Mouse (Mus musculus): ENCODE results near the gene Ptprg.

The Ptprg gene

DNA sequence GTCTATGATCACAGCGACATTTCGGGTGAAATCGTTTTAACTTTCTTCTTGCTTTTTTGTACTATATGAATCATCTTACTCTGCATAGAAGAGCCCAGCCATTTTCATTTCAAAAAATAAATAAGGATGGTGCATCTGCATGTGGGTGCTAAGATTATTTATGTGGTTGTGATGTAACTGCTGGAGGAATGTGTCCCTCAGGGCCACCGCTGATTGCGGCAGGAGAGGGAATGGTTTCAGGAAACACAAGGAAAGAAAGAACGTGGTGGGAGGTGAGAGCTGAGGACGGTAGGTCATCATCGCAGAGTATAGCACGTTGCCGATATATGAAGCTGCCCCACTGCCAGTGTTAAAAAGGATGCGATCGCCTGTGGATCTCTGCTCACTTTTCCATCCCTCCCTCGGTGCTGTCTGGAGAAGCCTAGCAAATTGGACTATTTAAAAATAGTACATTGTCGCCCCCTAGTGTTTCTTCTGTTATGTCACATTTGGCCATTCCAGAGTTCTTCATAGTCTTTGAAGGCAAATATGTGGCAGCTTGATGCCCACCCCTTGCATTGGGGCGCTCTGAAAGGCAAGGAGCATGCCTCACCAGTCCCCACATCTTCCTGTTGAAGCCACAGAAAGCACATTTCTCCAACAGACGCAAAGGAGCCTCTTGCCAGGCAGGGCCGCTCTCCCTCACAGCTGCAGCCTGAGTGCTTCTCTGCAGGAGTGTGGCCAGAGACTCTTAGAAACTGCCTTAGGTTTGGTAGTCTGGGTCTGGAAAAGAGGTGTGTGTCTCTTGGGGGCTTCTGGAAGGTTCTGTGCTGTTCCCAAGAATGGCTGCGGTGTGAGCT, 586.5 kb downstream of the Ptprg start:
- DNase-seq (ENCODE audit: low spot score in 2 of 2) = no peak

DNA sequence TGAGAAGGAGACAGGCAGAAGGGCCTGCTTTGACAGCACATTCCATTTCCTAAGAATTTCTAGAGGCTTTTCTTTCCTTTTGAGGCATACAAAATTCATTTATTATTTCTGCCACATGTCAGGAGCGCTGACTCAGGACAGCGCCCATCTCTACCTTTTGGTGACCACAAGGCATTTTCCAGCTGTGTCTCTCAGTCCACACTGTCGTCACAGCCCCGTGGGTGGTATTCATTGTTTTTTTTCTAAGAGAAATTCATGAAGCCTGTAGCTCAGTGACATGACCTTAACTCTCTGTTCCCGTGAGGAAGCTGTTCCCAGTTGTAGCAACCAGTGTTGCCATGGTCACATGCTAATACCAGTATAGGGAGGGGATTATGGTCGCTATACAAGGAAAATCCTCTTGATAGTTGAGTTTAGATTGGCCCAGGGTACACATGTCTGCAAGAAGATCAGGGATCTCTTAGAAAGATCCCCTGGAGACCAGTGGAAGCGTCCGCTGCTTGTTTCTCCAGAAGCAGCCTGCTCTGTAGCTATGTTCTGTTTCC, 590.7 kb downstream of the Ptprg start:
- no peak for DNase-seq (ENCODE audit: low spot score in 2 of 2)

DNA sequence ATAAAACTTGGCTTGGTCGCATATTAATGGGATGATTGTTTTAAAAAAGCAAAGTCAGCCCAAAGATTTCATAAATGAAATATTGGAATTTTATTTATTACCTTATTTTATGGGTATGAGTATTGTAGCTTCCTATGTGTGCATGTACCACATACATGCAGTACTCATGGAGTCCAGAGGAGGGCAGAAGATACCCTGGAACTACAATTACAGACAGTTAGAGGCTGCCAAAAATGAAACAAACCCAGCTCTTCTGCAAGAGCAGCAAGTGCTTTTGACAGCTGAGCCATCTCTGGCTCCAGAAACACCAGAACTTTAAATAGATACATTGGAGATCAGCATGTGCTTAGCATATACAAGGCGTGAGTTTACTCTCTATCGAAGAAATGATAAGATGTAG, 592.6 kb downstream of the Ptprg start:
- DNase-seq (ENCODE audit: low spot score in 2 of 2) = no peak

DNA sequence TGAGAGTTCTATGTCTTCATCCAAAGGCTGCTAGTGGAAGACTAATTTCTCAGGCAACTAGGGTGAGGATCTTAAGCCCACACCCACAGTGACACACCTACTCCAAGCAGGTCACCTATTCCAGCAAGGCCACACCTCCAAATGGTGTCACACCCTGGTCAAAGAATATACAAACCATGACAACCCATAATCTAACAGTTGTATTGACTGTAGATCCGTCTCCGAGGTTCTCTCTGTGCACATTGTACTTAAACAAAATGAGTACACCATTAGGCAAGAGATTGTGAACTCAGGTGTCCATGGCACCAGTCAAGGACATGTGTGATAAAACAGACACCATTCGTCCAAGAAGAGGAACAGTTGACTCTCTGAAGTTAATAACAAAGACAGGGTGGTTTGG, 596.2 kb downstream of the Ptprg start:
- DNase-seq (ENCODE audit: low spot score in 2 of 2) = no peak

DNA sequence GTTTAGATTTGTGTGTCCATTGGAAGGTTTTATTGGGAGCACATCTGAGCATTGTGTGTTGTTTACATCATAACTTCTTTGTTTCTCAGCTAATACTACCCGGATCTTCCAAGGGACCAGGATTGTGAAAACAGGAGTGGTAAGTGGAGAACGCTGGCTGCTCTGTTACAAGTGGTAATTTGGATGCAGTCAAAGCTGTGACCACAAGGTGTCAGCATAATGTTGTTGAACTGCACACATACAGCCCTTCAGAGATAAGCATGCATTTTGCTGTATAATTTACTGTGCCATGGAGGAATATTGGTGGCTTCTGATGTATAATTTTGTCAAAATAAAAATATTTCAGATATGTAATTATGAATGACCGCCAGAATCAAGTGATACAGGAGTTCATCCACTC, 598.6 kb downstream of the Ptprg start:
- no peak for DNase-seq (ENCODE audit: low spot score in 2 of 2)

DNA sequence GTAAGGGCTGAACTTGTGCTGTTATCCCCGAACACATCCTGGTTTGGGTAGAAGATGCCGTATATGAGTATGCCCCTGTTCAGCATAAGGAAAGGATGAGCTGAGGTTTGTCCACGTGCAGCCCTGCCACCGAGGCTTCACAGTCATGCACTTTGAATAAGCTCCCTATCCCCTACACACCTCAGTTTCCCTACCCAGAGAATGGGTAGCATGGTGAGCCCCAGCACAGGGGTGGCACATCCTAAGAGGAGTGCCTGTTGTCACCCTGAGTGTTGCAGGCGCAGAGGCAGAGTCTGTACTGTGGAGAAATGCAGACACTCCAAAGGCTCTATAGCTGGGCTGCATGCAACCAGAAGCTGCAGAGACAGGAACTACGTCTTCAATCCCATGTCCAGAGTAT, 599.4 kb downstream of the Ptprg start:
- no peak for DNase-seq (ENCODE audit: low spot score in 2 of 2)

DNA sequence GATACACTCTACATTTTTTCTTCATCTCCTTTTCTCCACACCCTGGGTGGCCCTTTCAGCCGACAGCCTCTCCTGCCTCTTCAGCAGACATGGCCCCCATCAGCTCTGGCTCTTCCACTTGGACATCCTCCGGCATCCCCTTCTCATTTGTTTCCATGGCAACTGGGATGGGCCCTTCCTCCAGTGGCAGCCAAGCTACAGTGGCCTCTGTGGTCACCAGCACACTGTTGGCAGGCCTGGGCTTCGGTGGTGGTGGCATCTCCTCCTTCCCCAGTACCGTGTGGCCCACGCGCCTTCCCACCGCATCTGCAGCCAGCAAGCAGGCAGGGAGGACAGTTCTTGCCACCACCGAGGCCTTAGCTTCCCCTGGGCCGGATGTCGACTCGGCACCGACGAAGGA, 600.3 kb downstream of the Ptprg start:
- no peak for DNase-seq (ENCODE audit: low spot score in 2 of 2)

DNA sequence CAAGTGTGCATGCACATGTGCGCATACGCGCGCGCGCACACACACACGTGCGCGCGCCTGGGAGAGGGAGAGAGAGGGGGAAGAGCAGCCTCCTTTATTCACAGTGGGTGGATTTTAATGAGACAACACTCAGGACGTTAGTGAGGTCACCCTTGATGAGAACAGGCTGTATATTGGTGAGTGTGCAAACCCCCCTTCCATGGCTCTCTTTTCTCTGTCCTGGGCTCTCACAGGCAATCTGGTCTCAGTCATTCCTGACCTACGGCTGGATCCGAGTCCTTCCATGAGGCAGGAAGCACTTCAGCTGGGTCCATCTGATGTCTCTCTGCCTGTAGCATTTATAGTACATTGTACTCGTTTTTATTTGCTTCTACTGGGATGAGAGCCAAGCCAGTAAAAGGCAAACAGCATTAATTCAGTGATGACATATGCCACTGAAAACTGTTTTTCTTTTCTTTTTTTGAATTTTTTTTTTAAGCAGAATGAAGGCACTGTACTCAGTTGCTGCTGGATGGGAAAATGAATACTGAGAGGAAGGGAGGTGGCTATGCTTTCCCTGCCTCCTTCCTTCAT, 608.5 kb downstream of the Ptprg start:
- no peak for DNase-seq (ENCODE audit: low spot score in 2 of 2)

DNA sequence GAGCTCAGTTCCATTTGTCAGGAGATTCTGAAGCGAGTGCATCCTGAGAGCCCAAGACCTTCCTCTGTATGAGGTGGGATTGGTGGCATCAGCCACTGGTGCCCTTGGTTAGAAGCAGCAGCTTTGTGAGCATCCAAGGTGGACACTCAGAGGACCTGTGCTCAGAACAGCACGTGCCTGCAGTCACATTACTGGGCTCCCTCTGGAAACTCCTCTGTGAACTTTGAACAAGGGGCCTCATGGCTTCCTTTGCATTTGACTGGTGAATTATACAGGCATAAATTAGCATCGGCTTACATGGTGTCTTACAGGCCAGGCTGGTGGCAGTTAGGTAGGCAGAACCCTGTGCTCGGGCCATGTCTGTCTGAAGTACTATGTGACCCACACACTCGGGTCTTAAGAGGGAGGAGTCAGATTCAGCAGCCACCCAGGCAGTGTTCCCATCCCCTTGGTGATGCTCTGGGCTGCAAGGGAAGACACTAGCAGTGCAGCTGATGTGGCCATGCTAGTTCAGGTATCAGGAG, 609.1 kb downstream of the Ptprg start:
- no peak for DNase-seq (ENCODE audit: low spot score in 2 of 2)

DNA sequence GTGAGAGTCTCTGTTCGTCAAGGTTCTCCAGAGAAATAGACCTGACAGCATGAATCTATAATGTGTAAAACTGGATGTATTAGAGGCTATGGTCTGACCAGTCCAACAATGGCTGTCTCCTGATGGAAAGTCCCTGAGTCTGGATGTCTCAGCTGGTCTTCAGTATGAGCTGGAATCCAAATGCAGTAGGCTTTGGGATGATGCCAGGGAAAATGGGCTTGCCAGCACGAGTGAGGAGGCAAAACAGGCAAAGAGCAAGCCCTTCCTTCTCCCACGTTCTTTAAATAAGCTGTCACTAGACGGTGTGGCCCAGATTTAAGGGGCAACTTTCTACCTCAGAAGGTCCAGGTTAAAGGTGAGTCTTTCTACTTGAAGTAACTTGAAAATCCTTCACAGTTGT, 609.9 kb downstream of the Ptprg start:
- no peak for DNase-seq (ENCODE audit: low spot score in 2 of 2)

DNA sequence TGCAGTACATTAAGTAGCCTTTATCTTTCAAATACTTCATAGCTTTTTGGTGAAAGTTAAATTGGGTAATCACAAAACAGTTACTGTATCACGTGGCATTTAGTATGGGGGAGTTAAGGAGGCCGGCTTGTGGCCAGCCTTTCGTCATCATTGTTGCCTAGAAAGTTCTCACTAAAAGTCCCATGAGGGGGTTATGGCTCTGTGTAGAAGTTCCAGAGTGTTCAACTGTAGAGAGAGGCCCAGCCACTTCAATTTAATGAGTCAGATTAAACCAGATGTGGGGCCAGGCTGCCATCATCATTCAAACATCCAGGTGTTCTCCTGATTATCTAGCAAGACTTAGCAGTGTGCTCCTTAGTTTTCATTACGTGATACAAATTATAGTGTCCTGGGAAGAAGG, 613.9 kb downstream of the Ptprg start:
- no peak for DNase-seq (ENCODE audit: low spot score in 2 of 2)

DNA sequence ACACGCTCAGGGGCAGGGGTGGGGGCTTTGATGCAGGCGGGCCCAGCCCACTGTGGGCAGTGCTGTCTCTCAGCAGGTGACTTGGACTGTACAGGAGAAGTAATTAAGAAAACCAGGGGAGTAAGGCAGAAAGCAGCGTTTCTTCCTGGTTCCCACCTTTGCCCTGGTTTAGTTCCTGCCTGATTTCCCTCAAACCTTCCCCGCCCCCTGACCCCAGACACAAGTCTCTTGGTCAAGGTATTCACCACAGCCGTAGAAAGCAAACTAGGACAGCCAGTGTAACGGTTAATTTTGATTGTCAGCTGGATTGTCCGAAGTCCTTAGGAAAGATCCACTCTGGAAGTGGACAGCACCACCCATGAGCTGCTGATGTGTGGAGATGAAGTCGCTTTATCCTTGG, 614.3 kb downstream of the Ptprg start:
- no peak for DNase-seq (ENCODE audit: low spot score in 2 of 2)

DNA sequence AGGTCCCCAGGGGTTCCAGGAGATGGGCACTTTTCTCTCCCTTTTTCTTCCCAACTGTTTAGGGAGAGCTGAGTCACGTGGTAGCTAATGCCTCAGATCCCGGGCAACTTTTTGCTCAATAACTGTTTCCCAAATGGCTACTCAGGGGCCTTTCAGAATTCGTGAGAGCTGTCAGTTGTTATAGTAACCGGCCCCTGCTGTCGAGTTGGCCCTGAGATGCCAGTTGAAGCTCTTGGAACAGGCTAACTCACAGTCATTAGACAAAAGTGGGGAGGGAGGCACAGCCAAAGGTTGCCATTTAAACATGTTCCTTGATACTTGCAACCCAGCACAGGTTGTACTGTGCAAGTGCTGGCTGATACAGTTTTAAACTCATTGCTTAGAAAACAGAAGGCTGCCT, 624.1 kb downstream of the Ptprg start:
- DNase-seq (ENCODE audit: low spot score in 2 of 2) = no peak

DNA sequence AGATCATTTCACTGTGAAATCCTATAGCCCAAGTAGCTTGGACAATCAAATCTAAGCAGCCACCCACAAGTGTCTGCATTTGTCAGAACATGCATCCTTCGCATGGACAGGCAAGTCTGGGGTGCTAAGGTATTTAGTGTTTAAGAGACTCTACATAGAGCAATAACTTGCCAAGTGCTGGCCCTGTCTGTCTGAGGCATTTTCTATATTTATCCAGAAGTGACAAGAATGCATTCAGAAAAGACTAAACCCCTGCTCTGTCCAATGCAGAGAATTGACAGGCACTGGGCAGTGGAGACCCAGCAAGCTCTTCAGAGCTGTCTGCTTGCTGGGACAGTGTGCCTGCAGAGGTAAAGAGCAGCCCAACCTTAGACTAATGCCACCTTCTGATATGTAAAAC, 625.3 kb downstream of the Ptprg start:
- no peak for DNase-seq (ENCODE audit: low spot score in 2 of 2)

DNA sequence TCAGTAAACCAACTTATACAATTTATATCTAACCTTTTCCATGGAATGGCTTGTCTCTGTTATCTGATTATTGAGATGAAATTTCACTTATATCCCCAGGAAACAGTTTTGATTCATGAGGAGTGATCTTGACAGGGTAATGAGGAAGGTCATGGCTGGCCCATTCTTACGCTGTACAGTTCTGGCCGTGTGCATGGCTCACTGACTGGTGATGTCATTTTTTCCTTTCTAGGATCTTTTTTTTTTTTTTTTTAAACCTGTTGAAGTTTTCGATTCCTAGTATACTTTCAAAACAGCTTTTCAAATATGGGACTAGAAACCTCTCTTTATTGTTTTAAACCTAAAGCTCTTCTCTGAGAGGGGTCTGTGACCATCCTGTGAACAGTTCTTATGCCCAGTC, 626.8 kb downstream of the Ptprg start:
- DNase-seq (ENCODE audit: low spot score in 2 of 2) = no peak

DNA sequence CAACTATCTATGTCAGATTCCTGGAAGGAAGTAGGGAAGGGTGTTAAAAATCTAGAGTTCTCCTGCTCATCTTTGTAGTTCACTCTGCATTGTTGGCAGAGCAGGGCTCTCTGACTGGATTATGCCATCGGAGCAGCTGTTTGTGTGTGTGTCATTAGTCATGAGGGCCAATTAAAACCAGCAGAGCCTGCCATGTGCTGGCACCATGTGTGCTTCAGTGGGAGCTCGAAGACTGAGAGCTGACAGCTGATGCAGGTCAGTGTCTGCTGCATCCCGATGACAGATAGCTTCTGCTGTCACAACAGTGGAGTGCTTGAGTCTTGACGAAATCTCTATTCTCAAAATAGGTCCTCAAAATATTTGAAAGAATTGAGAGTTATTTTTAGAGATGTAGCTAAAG, 631.7 kb downstream of the Ptprg start:
- DNase-seq (ENCODE audit: low spot score in 2 of 2) = no peak

DNA sequence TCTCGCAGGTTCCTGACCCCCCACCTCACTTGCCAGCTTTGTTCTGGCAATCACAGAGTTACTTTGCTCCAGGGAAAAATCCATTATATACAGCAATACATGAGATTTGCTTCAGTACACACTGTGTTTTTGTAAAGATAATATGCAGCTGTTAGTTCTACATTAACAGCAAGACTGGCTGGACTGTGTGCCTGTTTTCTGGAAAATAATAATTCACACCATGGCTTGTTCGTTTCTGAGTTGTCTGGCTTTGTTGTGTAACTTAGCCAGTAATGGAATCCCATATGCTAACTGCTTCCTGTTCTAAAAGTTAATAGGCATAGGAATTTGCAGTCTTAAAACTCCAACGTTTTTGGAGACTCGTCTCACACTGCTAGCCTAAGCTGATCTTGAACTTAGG, 635.0 kb downstream of the Ptprg start:
- DNase-seq (ENCODE audit: low spot score in 2 of 2) = no peak

DNA sequence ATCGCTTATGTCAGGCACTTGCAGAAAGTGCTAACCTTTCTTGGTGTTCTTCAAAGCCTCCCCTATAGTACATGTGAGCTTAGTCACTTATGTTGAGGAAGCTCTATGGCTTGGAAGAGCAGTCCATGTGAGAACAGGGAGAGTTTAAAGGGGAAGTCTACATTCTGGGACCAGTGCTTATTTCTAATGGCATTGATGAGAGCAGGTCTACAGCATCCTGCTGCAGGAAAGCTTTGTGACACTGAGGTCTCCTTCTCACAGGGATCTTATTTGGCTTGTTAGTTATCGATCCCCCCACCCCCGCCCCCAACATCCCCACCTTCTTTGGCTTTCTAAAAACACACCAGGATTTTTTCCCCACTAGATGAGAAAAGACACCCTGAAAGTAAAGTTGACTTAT, 635.9 kb downstream of the Ptprg start:
- DNase-seq (ENCODE audit: low spot score in 2 of 2) = no peak

DNA sequence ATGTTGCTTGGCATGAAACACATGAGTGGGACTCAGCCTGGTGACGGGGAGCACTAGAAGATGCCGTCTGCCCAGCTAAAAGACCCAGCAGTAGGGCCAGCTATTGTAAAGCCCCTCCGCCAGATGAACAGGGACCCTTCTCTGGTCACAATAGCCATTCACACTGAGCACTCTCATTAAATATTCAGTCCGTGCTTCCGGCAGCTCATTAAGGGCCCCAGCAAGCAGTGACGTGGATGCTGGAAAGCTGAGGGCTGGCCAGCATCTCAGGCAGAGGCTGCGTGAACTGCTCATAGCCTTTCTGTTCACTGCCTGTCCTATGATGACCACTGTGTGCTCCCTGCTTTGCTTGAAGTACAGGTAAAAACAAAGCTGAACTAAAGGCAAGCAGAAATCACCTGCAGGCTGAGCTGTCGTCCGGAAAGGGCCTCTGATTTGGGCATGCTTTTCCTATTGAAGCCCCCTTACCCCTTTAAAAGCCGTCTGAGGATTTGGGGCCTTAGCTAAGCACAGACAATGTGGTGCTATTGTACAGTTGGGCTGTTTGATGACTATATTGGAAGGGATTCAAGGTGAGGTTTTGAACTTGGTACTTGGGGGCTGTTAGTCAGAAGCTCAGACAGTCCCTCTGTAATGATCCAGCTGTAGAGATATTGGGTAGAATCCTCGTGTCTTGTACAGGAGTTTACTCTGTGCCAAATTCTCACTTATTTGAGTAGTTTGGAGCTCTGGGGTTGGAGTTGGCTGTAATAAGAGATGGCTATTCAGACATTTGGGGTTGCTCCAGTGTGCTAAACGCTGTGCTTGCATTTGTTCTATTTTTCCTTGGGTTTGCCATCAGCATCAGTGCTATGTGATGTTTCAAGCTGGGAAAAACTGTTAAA, 636.6 kb downstream of the Ptprg start:
- DNase-seq (ENCODE audit: low spot score in 2 of 2) = no peak

DNA sequence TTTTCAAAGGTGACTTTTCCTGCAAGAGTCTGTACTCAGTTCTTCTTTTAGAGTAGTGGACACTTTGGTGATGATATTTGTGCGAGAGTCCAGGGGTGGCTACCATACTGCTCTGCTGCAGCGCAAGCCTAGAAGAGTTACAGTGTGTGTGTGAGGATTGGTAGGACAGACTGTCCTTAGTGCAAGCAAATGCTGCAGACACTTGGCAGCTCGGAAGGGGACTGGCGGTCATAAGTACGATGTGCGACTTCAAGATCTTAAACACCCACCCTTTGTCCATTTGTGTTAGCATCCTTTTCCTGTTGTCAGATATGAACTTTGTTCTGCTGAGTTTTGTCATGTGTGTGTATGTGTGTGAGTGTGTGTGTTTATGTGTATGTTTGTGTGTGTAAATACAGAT, 637.7 kb downstream of the Ptprg start:
- no peak for DNase-seq (ENCODE audit: low spot score in 2 of 2)

DNA sequence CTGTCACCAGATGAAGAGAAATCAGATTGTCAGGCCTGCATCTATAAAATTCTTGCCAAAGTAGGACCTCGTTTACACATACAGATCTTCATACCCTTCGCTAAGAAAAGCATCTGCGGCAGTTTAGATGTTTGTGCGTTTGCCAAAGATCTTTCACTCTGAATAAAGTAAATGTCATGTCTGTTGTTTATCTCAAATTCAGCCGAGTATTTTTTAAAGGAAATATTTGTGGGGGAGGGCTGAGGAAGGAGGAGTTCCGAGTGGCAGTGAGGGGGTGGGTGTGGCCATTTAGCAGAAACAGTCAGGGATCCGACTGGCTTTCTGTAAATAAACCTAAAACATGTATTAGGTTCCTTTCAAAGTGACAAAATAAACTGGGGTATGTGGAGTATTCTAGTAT, 645.4 kb downstream of the Ptprg start:
- DNase-seq (ENCODE audit: low spot score in 2 of 2) = no peak
